Mouse (Mus musculus): ENCODE data around the gene Foxp1. TPM values are rescaled to one million over a fixed set of nuclear protein-coding genes. Genes with fewer than 3 reads are reported as not detected.
A peak's percentile ranks its signal among the peaks of the same experiment; 100 is the strongest.

The Foxp1 gene
- total and polyA plus RNA-seq, 2 experiments from 2014 or later = 112 to 167 TPM

DNA sequence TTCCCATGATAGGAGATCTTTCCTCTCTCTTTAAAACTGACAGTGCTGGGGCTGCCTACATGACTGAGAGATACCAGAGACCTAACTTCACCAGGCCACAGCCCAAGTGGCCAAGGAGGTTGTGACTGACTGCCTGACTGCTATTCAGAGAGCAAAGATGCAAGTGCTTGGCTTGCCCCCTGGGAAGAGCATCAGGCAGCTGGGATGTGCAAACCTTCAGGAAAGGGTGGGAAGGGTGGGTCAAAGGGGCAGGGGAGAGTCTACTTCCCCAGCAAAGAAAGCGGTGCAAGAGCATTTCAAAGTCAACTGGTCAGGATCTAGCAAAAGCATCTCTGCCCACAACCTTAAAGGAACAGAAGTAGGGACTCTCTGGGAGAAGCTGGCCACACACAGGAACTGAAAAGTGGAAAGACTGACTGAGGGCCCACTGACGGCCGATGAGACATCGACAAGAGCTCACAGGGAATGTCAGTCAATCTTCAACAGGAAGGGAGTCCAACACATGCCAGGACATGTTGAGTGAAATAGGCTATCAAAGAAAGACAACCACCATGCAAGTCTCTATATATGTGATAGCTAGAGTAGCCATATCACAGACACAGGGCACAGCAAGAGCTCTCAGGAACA is 138.6 kb downstream of the Foxp1 start:
- ATAC-seq = no peak
- Histone ChIP-seq H3K36me3 (ENCODE audit: insufficient read depth) (no peaks in the 10 kb centered on the region), H3K27ac (ENCODE audit: low read depth, low read length) (peak overlapping the region; percentile 29; the same call in 1 of the 2 replicates), H3K4me1 (ENCODE audit: insufficient read depth) (0 out of 2 replicates have a peak, but pooled peaks cover 7% of the 10 kb centered on the region), H3K27me3 (ENCODE audit: insufficient read depth, low read length) (no peaks in the 10 kb centered on the region), H3K4me3 (ENCODE audit: low read depth, low read length) (no peak overlapping the region), H3K9me3 (ENCODE audit: low read length) (no peaks in the 10 kb centered on the region), H3K9ac (no peak overlapping the region), H3K4me2 (ENCODE audit: low read depth) (no peak overlapping the region)
- 88% methylated on average over 4 of the region's 4 CpGs for WGBS
- no peak for DNase-seq
- no peak for TF ChIP-seq CTCF (IDR thresholded peaks at IDR 0.05; ENCODE audit: low read depth)

DNA sequence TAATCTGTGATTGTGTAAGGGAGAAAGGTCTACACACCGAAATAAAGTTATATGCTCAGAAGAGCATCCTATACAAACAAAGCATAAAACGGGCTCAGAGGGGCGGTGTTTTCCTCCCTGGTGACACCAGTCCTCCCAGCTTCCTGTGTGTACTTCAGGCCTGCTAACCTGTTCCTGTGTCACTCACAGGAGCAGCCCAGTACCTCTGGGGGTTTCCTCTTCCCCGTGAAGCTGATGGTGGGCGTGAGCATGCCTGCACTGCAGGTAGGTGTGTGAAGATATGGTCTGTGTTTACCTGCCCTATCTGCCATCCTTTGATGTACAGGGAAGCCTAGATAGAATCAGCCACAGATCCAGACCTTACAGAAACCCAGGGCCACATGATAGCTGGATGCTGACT is 142.4 kb downstream of the Foxp1 start:
- Histone ChIP-seq H3K27me3 (ENCODE audit: insufficient read depth, low read length) (no peaks in the 10 kb centered on the region), H3K9ac (no peak overlapping the region), H3K4me1 (ENCODE audit: insufficient read depth) (peaks cover 20% of the 10 kb centered on the region), H3K9me3 (ENCODE audit: low read length) (no peaks in the 10 kb centered on the region), H3K27ac (ENCODE audit: low read depth, low read length) (no peak overlapping the region), H3K4me3 (ENCODE audit: low read depth, low read length) (no peak overlapping the region), H3K4me2 (ENCODE audit: low read depth) (no peak overlapping the region), H3K36me3 (ENCODE audit: insufficient read depth) (no peaks in the 10 kb centered on the region)
- WGBS = 92% methylated on average over 5 of the region's 5 CpGs
- no peak for TF ChIP-seq CTCF (IDR thresholded peaks at IDR 0.05; ENCODE audit: low read depth)
- no peak for DNase-seq
- ATAC-seq = no peak

DNA sequence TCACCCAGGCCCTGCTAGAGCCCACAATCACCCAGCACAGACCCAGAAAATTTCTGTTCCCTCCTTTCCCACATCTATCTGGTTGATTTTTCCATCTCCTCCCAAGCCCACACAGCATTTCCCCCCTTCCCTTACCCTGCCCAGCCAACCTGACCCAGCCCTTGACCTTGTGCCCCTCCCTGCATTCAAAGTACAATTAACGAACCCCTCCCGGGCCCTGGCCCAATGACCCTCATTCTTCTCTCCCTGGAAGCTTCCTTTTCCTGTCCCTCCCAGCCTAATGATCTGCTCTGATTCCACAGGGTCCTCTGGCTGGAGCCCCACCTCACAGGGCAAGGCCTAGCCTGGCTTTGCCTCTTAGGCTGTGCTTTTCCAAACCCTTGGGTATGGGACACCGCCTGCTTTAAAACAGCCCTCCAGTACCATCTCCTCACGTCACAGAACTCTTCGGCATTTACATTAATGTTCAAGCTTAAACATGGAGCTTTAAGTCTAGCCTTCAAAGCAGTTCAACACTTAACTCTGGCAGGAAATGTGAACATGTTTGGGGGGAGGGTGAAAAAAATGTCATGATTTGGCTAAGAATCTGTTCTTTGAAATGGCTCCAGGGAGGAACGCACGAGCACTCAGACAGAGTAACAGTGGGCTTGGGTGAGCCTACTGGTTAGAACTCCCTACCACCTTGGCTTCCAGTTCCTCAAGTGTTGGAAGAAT is 143.4 kb downstream of the Foxp1 start:
- no peak for DNase-seq
- Histone ChIP-seq H3K36me3 (ENCODE audit: insufficient read depth) (no peaks in the 10 kb centered on the region), H3K9me3 (ENCODE audit: low read length) (no peaks in the 10 kb centered on the region), H3K9ac (no peak overlapping the region), H3K27me3 (ENCODE audit: insufficient read depth, low read length) (no peaks in the 10 kb centered on the region), H3K4me3 (ENCODE audit: low read depth, low read length) (no peak overlapping the region), H3K4me2 (ENCODE audit: low read depth) (no peak overlapping the region), H3K27ac (ENCODE audit: low read depth, low read length) (no peak overlapping the region), H3K4me1 (ENCODE audit: insufficient read depth) (peaks cover 20% of the 10 kb centered on the region)
- TF ChIP-seq CTCF (IDR thresholded peaks at IDR 0.05; ENCODE audit: low read depth) = no peak
- ATAC-seq = no peak
- WGBS = 64% methylated on average over 7 of the region's 7 CpGs

DNA sequence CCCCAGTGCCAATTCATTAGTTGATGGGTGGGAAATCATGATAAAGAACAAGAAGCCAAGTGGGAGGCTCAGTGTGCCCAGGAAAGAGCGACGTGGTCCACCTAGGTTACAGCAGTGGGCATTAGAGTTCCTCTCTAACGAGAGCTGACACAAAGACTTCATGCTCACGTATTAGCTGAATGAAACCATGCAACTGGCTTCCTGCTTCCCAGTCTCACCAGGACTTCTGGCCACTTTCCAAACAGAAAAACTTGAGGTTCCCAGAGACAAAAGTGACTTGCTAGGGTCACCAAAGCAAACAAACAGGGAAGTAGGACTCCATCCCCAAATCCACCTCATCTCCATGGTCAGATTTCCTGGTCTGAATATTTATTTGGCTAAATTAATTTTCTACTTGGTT is 144.8 kb downstream of the Foxp1 start:
- ATAC-seq (no peak), DNase-seq (no peak)
- Histone ChIP-seq H3K9ac (no peak overlapping the region), H3K4me1 (ENCODE audit: insufficient read depth) (peaks cover 15% of the 10 kb centered on the region), H3K36me3 (ENCODE audit: insufficient read depth) (no peaks in the 10 kb centered on the region), H3K4me2 (ENCODE audit: low read depth) (no peak overlapping the region), H3K9me3 (ENCODE audit: low read length) (no peaks in the 10 kb centered on the region), H3K4me3 (ENCODE audit: low read depth, low read length) (no peak overlapping the region), H3K27ac (ENCODE audit: low read depth, low read length) (no peak overlapping the region), H3K27me3 (ENCODE audit: insufficient read depth, low read length) (no peaks in the 10 kb centered on the region)
- 39% methylated on average over 4 of the region's 4 CpGs for WGBS
- TF ChIP-seq CTCF (IDR thresholded peaks at IDR 0.05; ENCODE audit: low read depth) = no peak

DNA sequence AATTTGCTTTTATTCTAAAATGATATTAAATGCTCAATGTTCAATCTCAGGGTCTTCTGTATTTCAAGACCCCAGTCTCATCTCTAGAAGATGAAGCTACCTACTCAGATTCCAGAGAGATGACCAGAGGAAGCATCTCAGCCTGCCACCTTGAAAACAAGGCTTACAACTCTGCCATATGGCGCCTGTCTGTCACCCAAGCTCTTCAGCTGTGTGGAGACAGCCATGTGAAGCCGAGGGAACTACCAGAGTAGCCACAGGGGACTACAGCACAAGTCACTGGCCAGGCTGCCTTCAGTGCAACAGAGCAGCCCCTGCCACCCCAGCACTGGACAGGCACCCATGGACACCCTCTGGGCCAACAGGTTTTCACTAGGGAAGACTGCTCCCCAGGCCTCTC is 145.4 kb downstream of the Foxp1 start:
- Histone ChIP-seq H3K36me3 (ENCODE audit: insufficient read depth) (no peaks in the 10 kb centered on the region), H3K27me3 (ENCODE audit: insufficient read depth, low read length) (no peaks in the 10 kb centered on the region), H3K4me2 (ENCODE audit: low read depth) (no peak overlapping the region), H3K9ac (no peak overlapping the region), H3K4me1 (ENCODE audit: insufficient read depth) (peaks cover 15% of the 10 kb centered on the region), H3K4me3 (ENCODE audit: low read depth, low read length) (no peak overlapping the region), H3K27ac (ENCODE audit: low read depth, low read length) (peak overlapping the region; percentile 55; the same call in 1 of the 2 replicates), H3K9me3 (ENCODE audit: low read length) (no peaks in the 10 kb centered on the region)
- 64% methylated on average over 2 of the region's 2 CpGs for WGBS
- TF ChIP-seq CTCF (IDR thresholded peaks at IDR 0.05; ENCODE audit: low read depth) = no peak
- DNase-seq (no peak), ATAC-seq (no peak)

DNA sequence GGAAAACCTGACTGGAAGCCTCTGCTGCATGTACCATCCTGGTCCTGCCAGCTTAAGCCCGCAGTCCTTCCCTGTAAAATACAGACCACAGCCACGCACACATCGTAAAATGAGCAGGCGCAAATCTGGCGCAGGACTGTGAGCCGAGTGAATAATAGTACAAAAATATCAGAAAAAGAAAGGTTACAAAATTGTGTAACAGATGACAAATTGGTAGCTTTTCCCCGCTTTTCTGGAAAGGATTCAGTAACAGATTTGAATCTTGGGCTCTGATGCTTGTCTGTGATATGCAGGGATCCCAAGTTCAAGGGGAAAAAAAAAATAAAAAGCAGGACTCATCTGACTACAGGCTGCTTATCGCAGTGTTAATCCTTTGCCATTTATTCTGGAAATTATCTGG is 145.8 kb downstream of the Foxp1 start:
- Histone ChIP-seq H3K4me3 (ENCODE audit: low read depth, low read length) (no peak overlapping the region), H3K9ac (no peak overlapping the region), H3K27ac (ENCODE audit: low read depth, low read length) (peak overlapping the region; percentile 55), H3K9me3 (ENCODE audit: low read length) (no peaks in the 10 kb centered on the region), H3K27me3 (ENCODE audit: insufficient read depth, low read length) (no peaks in the 10 kb centered on the region), H3K4me2 (ENCODE audit: low read depth) (peak overlapping the region; percentile 11; the same call in 1 of the 2 replicates), H3K36me3 (ENCODE audit: insufficient read depth) (no peaks in the 10 kb centered on the region), H3K4me1 (ENCODE audit: insufficient read depth) (peaks cover 15% of the 10 kb centered on the region)
- DNase-seq (peak; percentile 41), ATAC-seq (peak; percentile 26; the same call in 1 of the 2 replicates)
- no peak for TF ChIP-seq CTCF (IDR thresholded peaks at IDR 0.05; ENCODE audit: low read depth)
- 52% methylated on average over 8 of the region's 8 CpGs for WGBS

DNA sequence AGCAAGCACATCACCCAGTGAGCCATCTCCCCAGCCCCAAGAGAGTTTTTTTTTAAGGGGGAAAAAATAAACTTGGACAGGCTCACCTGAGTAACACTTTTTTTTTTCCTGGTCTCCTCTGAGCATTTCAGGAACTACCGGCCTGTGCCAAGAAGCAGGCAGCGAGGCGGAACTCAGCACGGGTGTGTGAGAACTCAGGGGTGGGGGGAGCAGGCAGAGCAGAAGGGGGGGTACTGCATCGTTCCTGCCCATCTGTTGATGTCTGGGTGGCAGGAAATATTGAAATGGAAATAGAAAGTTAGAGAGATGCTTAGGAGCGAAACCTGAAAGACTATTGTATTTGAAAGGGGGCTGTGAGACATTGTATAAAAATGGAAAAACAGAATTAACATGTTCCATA is 146.7 kb downstream of the Foxp1 start:
- DNase-seq (peak; percentile 43), ATAC-seq (peak; percentile 59; the same call in 1 of the 2 replicates)
- Histone ChIP-seq H3K4me2 (ENCODE audit: low read depth) (peak overlapping the region; percentile 11; the same call in 1 of the 2 replicates), H3K27ac (ENCODE audit: low read depth, low read length) (peak overlapping the region; percentile 55), H3K9me3 (ENCODE audit: low read length) (no peaks in the 10 kb centered on the region), H3K9ac (no peak overlapping the region), H3K4me1 (ENCODE audit: insufficient read depth) (peaks cover 15% of the 10 kb centered on the region), H3K4me3 (ENCODE audit: low read depth, low read length) (no peak overlapping the region), H3K36me3 (ENCODE audit: insufficient read depth) (no peaks in the 10 kb centered on the region), H3K27me3 (ENCODE audit: insufficient read depth, low read length) (no peaks in the 10 kb centered on the region)
- 30% methylated on average over 6 of the region's 6 CpGs for WGBS
- TF ChIP-seq CTCF (IDR thresholded peaks at IDR 0.05; ENCODE audit: low read depth) = no peak
